Mouse (Mus musculus) limb, embryonic 11.5 days (tissue): ENCODE measurements around the gene Wiz. TPM values are rescaled to one million over a fixed set of nuclear protein-coding genes. Genes with fewer than 3 reads are reported as not detected.

ENCODE experiments used
- ATAC-seq: fragments of 200-750 bp; cut with Nextera tagmentation; 2 replicates; pipeline ENCODE4 v1.8.0; 2017; ENCODE audit warnings: low read depth; ENCODE audit not compliant: insufficient number of reproducible peaks, low FRiP score, low TSS enrichment
- DNase-seq: peaks from one replicate; pipeline ENCODE4 v3.0.0-alpha.2; 2015; ENCODE audit warnings: low spot score
- H3K27ac ChIP-seq: fragments of 300-500 bp; sonication (generic); replicated peaks from 2 replicates; pipeline ENCODE4 v1.5.1; 2014; ENCODE audit warnings: low read depth, mild to moderate bottlenecking, low read length
- H3K27me3 ChIP-seq: fragments of 300-500 bp; sonication (generic); 2 replicates; pipeline ENCODE4 v1.6.1; 2014; ENCODE audit warnings: mild to moderate bottlenecking, low read length, mixed read lengths; ENCODE audit not compliant: control insufficient read depth, insufficient read depth
- H3K36me3 ChIP-seq: fragments of 300-500 bp; sonication (generic); 2 replicates; pipeline ENCODE4 v1.6.1; 2014; ENCODE audit warnings: mild to moderate bottlenecking, low read length, moderate library complexity, mixed read lengths; ENCODE audit not compliant: control insufficient read depth, insufficient read depth
- H3K4me1 ChIP-seq: fragments of 300-500 bp; sonication (generic); 2 replicates; pipeline ENCODE4 v1.6.1; 2014; ENCODE audit warnings: low read length, mixed read lengths; ENCODE audit not compliant: control insufficient read depth, insufficient read depth
- H3K4me2 ChIP-seq: fragments of 300-500 bp; sonication (generic); 2 replicates; pipeline ENCODE4 v1.6.1; 2014; ENCODE audit warnings: low read depth, mild to moderate bottlenecking, moderate library complexity; ENCODE audit not compliant: severe bottlenecking
- H3K4me3 ChIP-seq: fragments of 300-500 bp; sonication (generic); 2 replicates; pipeline ENCODE4 v1.5.1; 2014; ENCODE audit warnings: low read depth, low read length
- H3K9ac ChIP-seq: fragments of 300-500 bp; sonication (generic); 2 replicates; pipeline ENCODE4 v1.6.1; 2014; ENCODE audit warnings: mild to moderate bottlenecking, low read length
- H3K9me3 ChIP-seq: fragments of 300-500 bp; sonication (generic); 2 replicates; pipeline ENCODE4 v1.6.1; 2016; ENCODE audit warnings: low read length; ENCODE audit not compliant: control insufficient read depth
- WGBS: fragments of 180-500 bp; shearing (Covaris S2); extraction: QIAGEN DNeasy Blood & Tissue Kit; methylation state at CpG from one replicate; pipeline ENCODE4 v1.1.7; 2014; 5-methylcytosine and 5-hydroxymethylcytosine counted together
- polyA plus RNA-seq: library from polyadenylated mRNA; unstranded; fragments of >200 nt; fragmentation: Nextera tagmentation; extraction: Ambion mirVana; gene quantifications from 2 replicates; pipeline ENCODE4 v1.2.1, GENCODE M21; 2014

Gene Wiz
- polyA plus RNA-seq, 1 experiment from 2014 or later, result 39.7 TPM

- no peak overlapping the region for H3K27ac ChIP-seq
- H3K4me2 ChIP-seq, result peak overlapping the region; percentile 38
- H3K36me3 ChIP-seq, result no peaks in the 10 kb centered on the region
- no peaks in the 10 kb centered on the region for H3K4me1 ChIP-seq
- WGBS, result 18% methylated on average over 11 of the region's 17 CpGs
- 0 out of 2 replicates have a peak, but pooled peaks have one; percentile 31 for ATAC-seq
- H3K27me3 ChIP-seq, result no peaks in the 10 kb centered on the region
- H3K4me3 ChIP-seq, result peak overlapping the region; percentile 17; the same call in 1 of the 2 replicates
- no peaks in the 10 kb centered on the region for H3K9me3 ChIP-seq
- H3K9ac ChIP-seq, result 0 out of 2 replicates have a peak overlapping the region, but pooled peaks have one; percentile 3
- DNase-seq, result peak; percentile 60
Measured at GRCm38 (mm10) chr17:32368991-32369578, 20.2 kb downstream of the Wiz start.

DNA sequence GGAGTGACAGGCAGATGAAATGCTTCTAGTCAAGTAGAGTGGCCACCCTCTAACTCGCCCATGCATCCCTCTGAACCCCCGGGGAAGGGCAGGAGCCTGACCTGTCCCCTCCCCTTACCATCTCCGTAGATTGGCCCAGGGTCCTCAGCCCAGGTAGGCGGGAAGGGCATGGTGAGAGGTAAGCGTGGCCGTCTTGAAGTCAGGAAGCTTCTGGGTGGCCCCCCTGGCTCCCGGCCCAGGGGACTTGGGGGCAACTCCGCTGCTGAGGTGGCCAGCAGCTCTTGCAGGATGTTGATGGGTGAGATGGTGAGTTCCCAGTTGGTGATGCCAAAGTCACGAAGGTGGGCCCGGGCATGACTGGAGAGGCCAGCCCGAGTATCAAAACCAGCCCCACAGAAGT, 21.5 kb downstream of the Wiz start:
- H3K36me3 ChIP-seq, result no peaks in the 10 kb centered on the region
- ATAC-seq (no peak), DNase-seq (no peak)
- H3K4me3 ChIP-seq, result no peak overlapping the region
- H3K9ac ChIP-seq, result no peak overlapping the region
- no peaks in the 10 kb centered on the region for H3K9me3 ChIP-seq
- H3K4me2 ChIP-seq, result no peak overlapping the region
- 88% methylated on average over 11 of the region's 11 CpGs for WGBS
- H3K27me3 ChIP-seq, result no peaks in the 10 kb centered on the region
- H3K4me1 ChIP-seq, result peaks cover 6% of the 10 kb centered on the region
- no peak overlapping the region for H3K27ac ChIP-seq

GRCm38 (mm10) chr17:32365296-32365695, 23.9 kb downstream of the Wiz start:
- H3K27me3 ChIP-seq, result no peaks in the 10 kb centered on the region
- DNase-seq (no peak), ATAC-seq (no peak)
- no peak overlapping the region for H3K27ac ChIP-seq
- no peaks in the 10 kb centered on the region for H3K9me3 ChIP-seq
- H3K36me3 ChIP-seq, result peaks cover 9% of the 10 kb centered on the region; the same call in 1 of the 2 replicates
- H3K9ac ChIP-seq, result no peak overlapping the region
- no peak overlapping the region for H3K4me2 ChIP-seq
- H3K4me1 ChIP-seq, result peaks cover 8% of the 10 kb centered on the region
- WGBS, result 91% methylated on average over 1 of the region's 1 CpGs
- H3K4me3 ChIP-seq, result no peak overlapping the region

DNA sequence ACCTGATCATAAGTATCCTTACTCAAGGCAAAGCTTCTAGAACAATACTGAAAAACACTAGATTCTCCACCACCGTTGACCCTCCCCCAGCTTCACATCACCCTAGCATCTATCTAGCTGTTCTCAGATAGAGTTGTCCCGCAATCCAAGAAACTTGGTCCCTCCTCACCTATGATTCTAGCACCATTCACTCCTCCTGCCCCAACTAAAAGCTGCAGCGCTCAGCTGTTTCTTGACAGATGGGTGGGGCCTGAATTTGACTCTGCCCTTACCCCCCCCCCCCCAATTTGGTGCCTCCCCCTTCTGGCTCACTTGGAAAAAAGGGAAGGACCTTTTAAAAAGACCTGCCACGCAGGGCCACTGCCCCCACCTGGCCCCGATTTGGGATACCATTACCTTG, 24.4 kb downstream of the Wiz start:
- Histone ChIP-seq H3K4me2 (peak overlapping the region; percentile 40), H3K9me3 (no peaks in the 10 kb centered on the region), H3K27me3 (no peaks in the 10 kb centered on the region), H3K4me3 (peak overlapping the region; percentile 85), H3K36me3 (peaks cover 12% of the 10 kb centered on the region; the same call in 1 of the 2 replicates), H3K4me1 (peaks cover 8% of the 10 kb centered on the region), H3K9ac (0 out of 2 replicates have a peak overlapping the region, but pooled peaks have one; percentile 97), H3K27ac (no peak overlapping the region)
- ATAC-seq (no peak), DNase-seq (no peak)
- WGBS, result 54% methylated on average over 5 of the region's 5 CpGs

DNA sequence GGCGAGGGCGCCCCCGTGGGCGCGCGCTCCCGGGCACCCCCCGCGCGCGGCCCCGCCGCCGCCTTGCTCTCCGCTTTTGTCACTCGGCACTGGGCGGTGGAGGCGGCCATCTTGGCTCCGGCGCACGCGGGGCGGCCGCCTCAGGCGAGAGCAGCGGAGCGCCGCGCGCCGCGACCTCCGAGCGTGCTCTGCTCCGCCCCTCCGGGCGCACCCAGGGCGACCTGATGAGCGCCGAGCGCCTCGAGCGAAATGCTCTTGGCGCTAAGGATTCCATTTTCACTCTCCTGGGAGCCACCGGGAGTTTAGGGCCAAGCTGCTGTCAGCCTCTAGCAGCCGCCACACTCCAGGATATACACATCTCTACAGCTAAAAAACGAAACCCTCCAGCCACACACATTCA, 24.9 kb downstream of the Wiz start:
- Histone ChIP-seq H3K36me3 (peaks cover 16% of the 10 kb centered on the region), H3K27ac (peak overlapping the region; percentile 70), H3K4me1 (peaks cover 8% of the 10 kb centered on the region), H3K9ac (peak overlapping the region; percentile 97), H3K27me3 (no peaks in the 10 kb centered on the region), H3K4me2 (peak overlapping the region; percentile 40), H3K9me3 (no peaks in the 10 kb centered on the region), H3K4me3 (peak overlapping the region; percentile 85)
- DNase-seq (peak; percentile 89), ATAC-seq (peak; percentile 67; the same call in 1 of the 2 replicates)
- under 1% methylated on average over 42 of the region's 47 CpGs for WGBS

GRCm38 (mm10) chr17:32363821-32364301, 25.4 kb downstream of the Wiz start:
- no peaks in the 10 kb centered on the region for H3K27me3 ChIP-seq
- DNase-seq (peak; percentile 53), ATAC-seq (0 out of 2 replicates have a peak, but pooled peaks have one; percentile 33)
- peak overlapping the region; percentile 85 for H3K4me3 ChIP-seq
- H3K4me2 ChIP-seq, result peak overlapping the region; percentile 49
- peak overlapping the region; percentile 70 for H3K27ac ChIP-seq
- under 1% methylated on average over 12 of the region's 50 CpGs for WGBS
- H3K36me3 ChIP-seq, result peaks cover 19% of the 10 kb centered on the region
- H3K9me3 ChIP-seq, result no peaks in the 10 kb centered on the region
- peak overlapping the region; percentile 97 for H3K9ac ChIP-seq
- peaks cover 8% of the 10 kb centered on the region for H3K4me1 ChIP-seq

DNA sequence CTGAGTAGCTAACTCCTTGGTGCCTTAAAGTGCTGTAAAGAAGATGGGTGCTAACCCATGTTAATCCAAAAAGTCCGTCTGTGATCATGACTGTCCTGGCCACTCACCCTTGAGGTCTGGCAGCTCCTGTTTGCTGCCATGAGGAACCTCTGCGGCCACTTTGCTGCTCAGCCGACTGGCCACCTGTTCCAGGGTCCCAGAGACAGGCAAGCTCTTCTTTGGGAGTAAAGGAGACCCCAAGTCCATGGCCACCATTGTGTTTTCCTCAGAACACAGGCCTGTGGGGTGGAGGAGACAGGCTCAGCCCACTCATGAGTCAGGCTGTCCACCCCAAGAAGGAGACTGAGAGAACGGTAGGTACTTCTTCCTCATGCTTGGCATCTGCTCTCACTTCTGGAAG, 26.6 kb downstream of the Wiz start:
- Histone ChIP-seq H3K4me2 (peak overlapping the region; percentile 49), H3K4me1 (peaks cover 8% of the 10 kb centered on the region), H3K36me3 (peaks cover 19% of the 10 kb centered on the region), H3K27me3 (no peaks in the 10 kb centered on the region), H3K9me3 (no peaks in the 10 kb centered on the region), H3K27ac (no peak overlapping the region), H3K9ac (no peak overlapping the region; the same call in 1 of the 2 replicates), H3K4me3 (peak overlapping the region; percentile 85)
- ATAC-seq (no peak), DNase-seq (no peak)
- 86% methylated on average over 4 of the region's 4 CpGs for WGBS

- DNase-seq (no peak), ATAC-seq (no peak)
- Histone ChIP-seq H3K9ac (no peak overlapping the region), H3K4me1 (peaks cover 8% of the 10 kb centered on the region), H3K9me3 (no peaks in the 10 kb centered on the region), H3K4me3 (no peak overlapping the region), H3K27me3 (no peaks in the 10 kb centered on the region), H3K4me2 (no peak overlapping the region), H3K27ac (no peak overlapping the region), H3K36me3 (peaks cover 40% of the 10 kb centered on the region)
- WGBS, result 92% methylated on average over 18 of the region's 18 CpGs
Measured at GRCm38 (mm10) chr17:32359928-32360327, 29.3 kb downstream of the Wiz start.
